Mouse (Mus musculus) cortical plate, adult 2 months (tissue): ENCODE results near the gene Fam19a1. TPM values are rescaled to one million over a fixed set of nuclear protein-coding genes. Genes with fewer than 3 reads are reported as not detected.

Source experiments
- H3K27ac ChIP-seq: fragments of 200-500 bp; 2 replicates; pipeline ENCODE4 v1.5.1; 2012; ENCODE audit warnings: low read length, control low read depth, inconsistent platforms; ENCODE audit not compliant: insufficient read depth
- H3K4me1 ChIP-seq: fragments of 200-500 bp; 2 replicates; pipeline ENCODE4 v1.6.1; 2011; ENCODE audit warnings: low read length; ENCODE audit not compliant: control insufficient read depth, insufficient read depth
- H3K4me3 ChIP-seq: fragments of 200-500 bp; 2 replicates; pipeline ENCODE4 v1.5.1; 2011; ENCODE audit warnings: mild to moderate bottlenecking, low read length, control low read depth; ENCODE audit not compliant: insufficient read depth
- CTCF ChIP-seq: fragments of 200-500 bp; IDR thresholded peaks from 2 replicates; pipeline ENCODE4 v1.5.1; 2011; ENCODE audit warnings: mild to moderate bottlenecking, control low read depth, low read length; ENCODE audit not compliant: insufficient read depth; ENCODE audit errors: extremely low read depth
- POLR2A ChIP-seq: fragments of 200-500 bp; IDR thresholded peaks from 2 replicates; pipeline ENCODE4 v1.6.1; 2011; ENCODE audit warnings: mild to moderate bottlenecking, low read length, control low read depth; ENCODE audit not compliant: insufficient read depth; ENCODE audit errors: extremely low read depth
- polyA plus RNA-seq: library from polyadenylated mRNA; depleted of rRNA; stranded (reverse); fragments of >200 nt; gene quantifications from 2 replicates; pipeline ENCODE4 v1.2.3, GENCODE M21; 2012

Gene Fam19a1
- polyA plus RNA-seq, 1 experiment: 18.8 TPM

GRCm38 (mm10) chr6:96244320-96244719, 131.4 kb downstream of the Fam19a1 start:
- H3K4me3 ChIP-seq: no peak overlapping the region
- H3K27ac ChIP-seq: no peak overlapping the region

GRCm38 (mm10) chr6:96252001-96252400, 139.0 kb downstream of the Fam19a1 start:
- Histone ChIP-seq H3K4me1 (no peaks in the 10 kb centered on the region; the same call in 1 of the 2 replicates), H3K4me3 (no peak overlapping the region), H3K27ac (no peak overlapping the region)
- TF ChIP-seq POLR2A (no peak), CTCF (no peak)

More at GRCm38 (mm10) chr6:96244320-96244719, 131.4 kb downstream of the Fam19a1 start:
- no peaks in the 10 kb centered on the region for H3K4me1 ChIP-seq
- TF ChIP-seq POLR2A: no peak
- TF ChIP-seq CTCF: no peak

- no peak overlapping the region for H3K27ac ChIP-seq
- no peak for TF ChIP-seq CTCF
- TF ChIP-seq POLR2A: no peak
- H3K4me1 ChIP-seq: no peaks in the 10 kb centered on the region; the same call in 1 of the 2 replicates
- H3K4me3 ChIP-seq: no peak overlapping the region
Measured at GRCm38 (mm10) chr6:96254815-96255214, 141.9 kb downstream of the Fam19a1 start.

- no peak overlapping the region for H3K4me3 ChIP-seq
- H3K4me1 ChIP-seq: no peaks in the 10 kb centered on the region; the same call in 1 of the 2 replicates
- no peak overlapping the region for H3K27ac ChIP-seq
- TF ChIP-seq CTCF: no peak
- no peak for TF ChIP-seq POLR2A
Measured at GRCm38 (mm10) chr6:96258651-96259050, 145.7 kb downstream of the Fam19a1 start.

GRCm38 (mm10) chr6:96266456-96266855, 153.5 kb downstream of the Fam19a1 start:
- no peak for TF ChIP-seq CTCF
- TF ChIP-seq POLR2A: no peak
- no peak overlapping the region for H3K4me3 ChIP-seq

DNA sequence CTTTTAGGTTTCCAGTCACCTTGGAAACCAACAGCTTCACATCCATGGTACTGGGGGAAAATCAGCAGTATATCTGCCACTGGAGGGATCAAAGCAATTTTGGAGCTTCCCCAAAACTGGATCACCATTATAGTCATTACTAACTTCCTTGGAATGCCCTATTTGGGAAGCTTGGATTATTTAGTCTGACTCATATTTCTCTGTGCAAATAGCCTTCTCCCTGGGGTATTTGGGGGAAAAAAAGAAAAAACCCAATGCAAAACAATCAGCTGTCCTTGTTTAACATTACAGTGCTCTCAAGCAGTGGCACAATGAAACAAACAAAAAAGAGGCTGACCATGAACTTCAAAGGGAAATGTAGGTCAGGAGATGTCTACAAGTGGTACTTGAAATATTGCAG, 155.8 kb downstream of the Fam19a1 start:
- H3K4me1 ChIP-seq: no peaks in the 10 kb centered on the region
- H3K4me3 ChIP-seq: no peak overlapping the region
- H3K27ac ChIP-seq: no peak overlapping the region
- TF ChIP-seq CTCF: no peak
- no peak for TF ChIP-seq POLR2A

More at GRCm38 (mm10) chr6:96266456-96266855, 153.5 kb downstream of the Fam19a1 start:
- Histone ChIP-seq H3K27ac (no peak overlapping the region), H3K4me1 (no peaks in the 10 kb centered on the region)

DNA sequence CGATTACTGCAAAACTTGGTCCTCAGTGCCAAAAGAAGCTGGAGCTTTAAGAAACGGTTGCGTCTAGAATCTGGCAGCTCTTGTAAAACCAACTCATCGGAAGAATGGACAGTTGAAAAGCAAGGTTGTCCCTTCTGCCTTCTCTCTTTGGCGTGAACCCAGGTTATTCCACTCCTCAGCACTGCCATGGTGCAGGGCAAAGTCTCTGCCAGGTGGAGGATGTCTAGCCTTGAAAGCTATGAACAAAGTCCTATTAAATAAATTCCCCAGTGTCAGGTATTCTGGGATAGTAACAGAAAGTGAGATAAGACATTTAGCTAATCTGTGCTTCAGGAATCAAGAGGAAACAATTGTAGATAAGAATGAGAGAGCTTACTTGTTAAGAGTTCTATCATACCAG, 157.5 kb downstream of the Fam19a1 start:
- no peak overlapping the region for H3K4me3 ChIP-seq
- TF ChIP-seq CTCF (no peak), POLR2A (no peak)
- H3K4me1 ChIP-seq: no peaks in the 10 kb centered on the region
- H3K27ac ChIP-seq: no peak overlapping the region

DNA sequence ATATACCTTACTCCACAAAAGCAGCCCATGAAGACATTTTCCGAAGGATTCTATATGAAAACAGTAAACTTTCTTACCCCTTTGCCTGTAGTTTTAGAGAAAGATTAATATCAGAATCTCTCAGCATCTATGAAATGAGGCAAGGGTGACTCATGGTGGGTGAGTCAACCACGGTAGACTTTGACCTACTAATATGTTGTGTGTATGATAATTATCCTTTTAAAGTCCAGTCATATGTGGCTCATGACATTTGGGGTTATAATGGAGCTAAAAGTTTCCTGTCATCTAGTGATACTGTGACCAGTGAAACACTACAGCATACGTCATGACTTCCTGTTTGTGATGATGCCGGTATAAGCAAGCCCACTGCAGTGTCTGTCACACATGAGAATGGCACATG, 170.8 kb downstream of the Fam19a1 start:
- no peak for TF ChIP-seq CTCF
- no peak for TF ChIP-seq POLR2A
- H3K27ac ChIP-seq: no peak overlapping the region
- H3K4me1 ChIP-seq: no peaks in the 10 kb centered on the region
- no peak overlapping the region for H3K4me3 ChIP-seq

GRCm38 (mm10) chr6:96284590-96284989, 171.6 kb downstream of the Fam19a1 start:
- Histone ChIP-seq H3K4me1 (no peaks in the 10 kb centered on the region), H3K4me3 (no peak overlapping the region), H3K27ac (no peak overlapping the region)
- TF ChIP-seq POLR2A (no peak), CTCF (no peak)

GRCm38 (mm10) chr6:96286276-96286675, 173.3 kb downstream of the Fam19a1 start:
- TF ChIP-seq CTCF (no peak), POLR2A (no peak)
- Histone ChIP-seq H3K27ac (no peak overlapping the region), H3K4me3 (no peak overlapping the region), H3K4me1 (no peaks in the 10 kb centered on the region)
